In genomic region chr13:99592596-99593242, GRCm38 (mm10) we compare ENCODE assay signal across 8 mouse cellular contexts.
DNase-seq lines count a peak whose midpoint lies in the region; ATAC-seq lines count a peak whose summit lies in the region.

No protein-coding gene starts in this region.

- peak; percentile 9 for DNase-seq in gastrocnemius, postnatal 25 days
- DNase-seq in gastrocnemius, postnatal 4 days (ENCODE audit: low spot score in 2 of 2): no peak
- DNase-seq in testis, postnatal 14 days (ENCODE audit: low spot score): peak; percentile 27
- DNase-seq in testis, postnatal 10 days (ENCODE audit: low spot score): no peak
- peak; percentile 66 to 84 for DNase-seq in layer of hippocampus, adult 18-20 months (ENCODE audit: low spot score in 2 of 2)

- H3K4me1 ChIP-seq in embryonic facial prominence, embryonic 15.5 days: peaks cover 18% of the 10 kb centered on the region
- peaks cover 16% of the 10 kb centered on the region for H3K4me1 ChIP-seq in midbrain, embryonic 15.5 days

- H3K27me3 ChIP-seq in embryonic facial prominence, embryonic 15.5 days: no peaks in the 10 kb centered on the region
- H3K27me3 ChIP-seq in midbrain, embryonic 15.5 days (replicated peaks): no peaks in the 10 kb centered on the region

- 13% methylated on average over 15 of the region's 15 CpGs for WGBS in embryonic facial prominence, embryonic 15.5 days
- WGBS in midbrain, embryonic 15.5 days: 16% methylated on average over 15 of the region's 15 CpGs

- H3K9ac ChIP-seq in embryonic facial prominence, embryonic 15.5 days: no peak overlapping the region
- no peak overlapping the region for H3K9ac ChIP-seq in midbrain, embryonic 15.5 days

- no peaks in the 10 kb centered on the region for H3K9me3 ChIP-seq in embryonic facial prominence, embryonic 15.5 days (replicated peaks)
- no peaks in the 10 kb centered on the region for H3K9me3 ChIP-seq in midbrain, embryonic 15.5 days

- H3K27ac ChIP-seq in embryonic facial prominence, embryonic 15.5 days (replicated peaks): no peak overlapping the region; the same call in 1 of the 2 replicates
- no peak overlapping the region for H3K27ac ChIP-seq in midbrain, embryonic 15.5 days

- peak overlapping the region; percentile 33 for H3K4me2 ChIP-seq in embryonic facial prominence, embryonic 15.5 days (replicated peaks)
- no peak overlapping the region for H3K4me2 ChIP-seq in midbrain, embryonic 15.5 days

- ATAC-seq in embryonic facial prominence, embryonic 15.5 days (ENCODE audit: insufficient number of reproducible peaks, low FRiP score, low TSS enrichment, low read depth): no peak; the same call in 1 of the 2 replicates
- ATAC-seq in midbrain, embryonic 15.5 days (replicated peaks): peak; percentile 16; the same call in 1 of the 2 replicates
- ATAC-seq in granulocyte monocyte progenitor cell, adult 5-6 weeks (replicated peaks; ENCODE audit: poor library complexity, severe bottlenecking): no peak

- H3K4me3 ChIP-seq in embryonic facial prominence, embryonic 15.5 days (replicated peaks): no peak overlapping the region
- H3K4me3 ChIP-seq in midbrain, embryonic 15.5 days: no peak overlapping the region

- no peaks in the 10 kb centered on the region for H3K36me3 ChIP-seq in embryonic facial prominence, embryonic 15.5 days
- H3K36me3 ChIP-seq in midbrain, embryonic 15.5 days (replicated peaks): no peaks in the 10 kb centered on the region

Comparison
In these comparisons a context has a peak if more than half of its experiments do, and no peak if none do; other contexts are left out.
1. DNase-seq: peak in gastrocnemius, postnatal 25 days (single experiment), testis, postnatal 14 days (single experiment) and layer of hippocampus, adult 18-20 months (2 of 2); none in gastrocnemius, postnatal 4 days (0 of 2) and testis, postnatal 10 days (single experiment).